Mouse (Mus musculus): ENCODE measurements around the gene Ptpn7.
"Not testable (repeated sequence)": the region's sequence is repeated elsewhere in the genome, so short reads cannot be mapped to it uniquely, and the experiment has no call there.

The Ptpn7 gene

DNA sequence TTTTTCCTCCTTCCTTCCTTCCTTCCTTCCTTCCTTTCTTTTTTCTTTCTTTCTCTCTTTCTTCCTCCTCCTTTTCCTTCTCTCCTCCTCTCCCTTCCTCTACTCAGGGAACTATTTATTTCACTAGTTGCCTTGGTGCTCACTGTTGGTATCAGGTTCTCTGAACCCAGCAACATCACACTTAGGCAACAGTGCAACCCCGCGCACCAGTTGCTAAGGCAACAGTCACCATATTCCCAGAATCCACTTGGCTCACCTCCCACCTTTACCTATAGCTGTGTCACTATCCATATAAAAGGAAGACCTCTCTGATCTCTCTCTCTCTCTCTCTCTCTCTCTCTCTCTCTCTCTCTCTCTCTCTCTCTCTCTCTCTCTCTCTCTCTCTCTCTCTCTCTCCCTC is 54.5 kb downstream of the Ptpn7 start:
- not testable (repeated sequence) for DNase-seq (ENCODE audit: low spot score)

DNA sequence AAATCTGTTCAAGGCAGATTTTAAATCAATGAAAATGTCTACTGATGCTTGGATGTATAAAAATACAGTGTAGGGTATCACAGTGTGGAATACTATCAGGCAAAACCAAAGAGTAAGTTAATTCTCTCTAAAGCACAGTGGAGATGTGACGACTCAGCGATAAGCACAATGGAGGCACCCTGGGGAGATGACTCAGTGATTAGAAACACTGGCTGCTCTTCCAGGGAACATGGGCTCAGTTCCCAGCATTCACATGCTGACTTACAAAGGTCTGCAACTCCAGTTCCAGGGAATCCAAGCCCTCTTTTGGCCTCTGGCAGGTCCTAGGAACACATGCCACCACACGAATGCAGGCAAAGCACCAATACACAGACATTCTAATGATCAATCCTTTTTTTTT is 55.7 kb downstream of the Ptpn7 start:
- no peak for DNase-seq (ENCODE audit: low spot score)

DNA sequence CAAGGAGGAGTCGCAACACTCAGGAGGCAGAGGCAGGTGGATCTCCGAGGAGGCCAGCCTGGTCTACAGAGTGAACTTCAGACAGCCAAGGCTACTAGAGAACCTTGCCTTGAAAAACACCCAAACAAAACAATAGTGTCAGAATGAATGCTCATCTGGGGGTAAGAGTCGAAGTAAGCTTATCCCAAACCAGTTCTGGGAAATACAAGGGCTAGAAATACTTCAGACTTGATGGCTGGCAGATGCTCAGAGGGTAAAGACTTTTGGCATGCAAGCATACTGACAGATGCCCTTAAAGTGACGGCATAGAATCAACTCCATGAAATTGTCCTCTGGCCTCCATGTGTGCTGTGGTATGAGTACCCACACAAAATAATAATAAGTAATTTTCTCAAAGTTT is 56.7 kb downstream of the Ptpn7 start:
- DNase-seq (ENCODE audit: low spot score): no peak

DNA sequence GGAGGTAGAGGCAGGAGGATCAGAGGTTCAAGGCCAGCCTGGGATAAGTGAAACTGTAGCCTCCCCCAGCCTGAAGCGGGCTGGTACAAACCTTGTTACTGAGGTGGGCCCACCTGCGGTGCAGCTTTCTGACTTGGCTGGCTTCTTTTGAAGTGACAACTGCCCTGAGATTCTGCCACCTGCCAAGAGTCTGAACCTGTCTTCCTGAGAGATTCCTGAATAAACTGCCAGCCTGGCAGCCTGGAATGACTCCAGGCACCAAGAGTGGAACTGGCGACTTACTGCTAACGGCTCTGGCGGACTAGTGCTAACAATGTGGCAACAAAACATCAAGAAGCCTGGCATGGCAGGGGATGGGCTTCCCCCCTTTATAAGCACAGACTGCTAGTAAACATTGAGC is 61.8 kb downstream of the Ptpn7 start:
- DNase-seq (ENCODE audit: low spot score): not testable (repeated sequence)
